Mouse (Mus musculus) thymus, adult 2 months (tissue): ENCODE measurements around the gene Usp16.

Experiments used
- CTCF ChIP-seq: fragments of 200-500 bp; IDR thresholded peaks from 2 replicates; pipeline ENCODE4 v1.5.1; 2012; ENCODE audit warnings: mild to moderate bottlenecking, control low read depth, low read length, moderate library complexity, borderline replicate concordance; ENCODE audit not compliant: control insufficient read depth, poor library complexity, insufficient read depth; ENCODE audit errors: extremely low read depth
- POLR2A ChIP-seq: fragments of 200-500 bp; IDR thresholded peaks from 2 replicates; pipeline ENCODE4 v1.6.1; 2012; ENCODE audit warnings: mild to moderate bottlenecking, low read length, control low read depth, moderate library complexity; ENCODE audit not compliant: control insufficient read depth, poor library complexity, insufficient read depth; ENCODE audit errors: extremely low read depth

DNA sequence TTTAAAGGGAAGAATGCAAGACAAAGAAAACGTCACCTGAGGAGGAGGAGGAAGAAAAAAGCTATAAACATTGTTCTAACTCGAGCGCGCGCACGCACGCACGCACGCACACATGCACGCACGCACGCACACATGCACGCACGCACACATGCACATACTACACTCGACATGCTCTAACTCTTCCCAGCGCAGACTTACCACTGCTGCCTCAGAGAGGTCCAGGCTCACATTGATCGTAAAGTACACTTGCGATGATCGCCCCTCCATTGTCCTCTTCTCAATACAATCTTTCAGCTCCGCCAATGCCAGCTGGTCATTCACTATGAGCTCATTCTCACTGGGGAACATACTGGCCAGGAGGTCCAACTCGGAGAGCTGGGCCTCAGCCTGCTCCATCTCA lies 17.4 kb upstream of the Usp16 start:
- no peak for TF ChIP-seq CTCF
- TF ChIP-seq POLR2A = no peak
